Mouse (Mus musculus): ENCODE data around the gene Rere.

Gene Rere

GRCm38 (mm10) chr4:150557976-150558375, 276.5 kb downstream of the Rere start:
- DNase-seq, result no peak

GRCm38 (mm10) chr4:150559514-150559913, 278.1 kb downstream of the Rere start:
- DNase-seq, result no peak

- no peak for DNase-seq
Observed at GRCm38 (mm10) chr4:150563281-150563680, 281.8 kb downstream of the Rere start.

GRCm38 (mm10) chr4:150566193-150566592, 284.7 kb downstream of the Rere start:
- DNase-seq, result no peak

GRCm38 (mm10) chr4:150568318-150569134, 287.1 kb downstream of the Rere start:
- no peak for DNase-seq

- DNase-seq, result peak; percentile 55
Observed at GRCm38 (mm10) chr4:150569135-150569833, 287.8 kb downstream of the Rere start.

- DNase-seq, result peak; percentile 42
Observed at GRCm38 (mm10) chr4:150569834-150570571, 288.6 kb downstream of the Rere start.

GRCm38 (mm10) chr4:150570793-150571192, 289.3 kb downstream of the Rere start:
- no peak for DNase-seq

- DNase-seq, result no peak
Observed at GRCm38 (mm10) chr4:150572104-150572691, 290.8 kb downstream of the Rere start.

- no peak for DNase-seq
Observed at GRCm38 (mm10) chr4:150572938-150573337, 291.5 kb downstream of the Rere start.

GRCm38 (mm10) chr4:150575363-150576092, 294.1 kb downstream of the Rere start:
- DNase-seq, result no peak

- DNase-seq, result no peak
Observed at GRCm38 (mm10) chr4:150576339-150576738, 294.9 kb downstream of the Rere start.

- no peak for DNase-seq
Observed at GRCm38 (mm10) chr4:150578021-150578420, 296.6 kb downstream of the Rere start.

- no peak for DNase-seq
Observed at GRCm38 (mm10) chr4:150581931-150582723, 300.7 kb downstream of the Rere start.

GRCm38 (mm10) chr4:150582966-150583776, 301.7 kb downstream of the Rere start:
- DNase-seq, result peak; percentile 40

- no peak for DNase-seq
Observed at GRCm38 (mm10) chr4:150583777-150584135, 302.3 kb downstream of the Rere start.

- DNase-seq, result no peak
Observed at GRCm38 (mm10) chr4:150585800-150586199, 304.4 kb downstream of the Rere start.

- DNase-seq, result no peak
Observed at GRCm38 (mm10) chr4:150586275-150586674, 304.8 kb downstream of the Rere start.

- no peak for DNase-seq
Observed at GRCm38 (mm10) chr4:150587597-150588299, 306.3 kb downstream of the Rere start.

GRCm38 (mm10) chr4:150588300-150588621, 306.8 kb downstream of the Rere start:
- no peak for DNase-seq
